Mouse (Mus musculus) mature B cell (primary cell): ENCODE measurements around the gene Psmd2.

Experiments used
- in situ Hi-C: fragments of 300-500 bp; cut with MboI; formaldehyde crosslinking; loops from 2 replicates; pipeline ENCODE4 v1.14.3; 2019

Psmd2 gene

DNA sequence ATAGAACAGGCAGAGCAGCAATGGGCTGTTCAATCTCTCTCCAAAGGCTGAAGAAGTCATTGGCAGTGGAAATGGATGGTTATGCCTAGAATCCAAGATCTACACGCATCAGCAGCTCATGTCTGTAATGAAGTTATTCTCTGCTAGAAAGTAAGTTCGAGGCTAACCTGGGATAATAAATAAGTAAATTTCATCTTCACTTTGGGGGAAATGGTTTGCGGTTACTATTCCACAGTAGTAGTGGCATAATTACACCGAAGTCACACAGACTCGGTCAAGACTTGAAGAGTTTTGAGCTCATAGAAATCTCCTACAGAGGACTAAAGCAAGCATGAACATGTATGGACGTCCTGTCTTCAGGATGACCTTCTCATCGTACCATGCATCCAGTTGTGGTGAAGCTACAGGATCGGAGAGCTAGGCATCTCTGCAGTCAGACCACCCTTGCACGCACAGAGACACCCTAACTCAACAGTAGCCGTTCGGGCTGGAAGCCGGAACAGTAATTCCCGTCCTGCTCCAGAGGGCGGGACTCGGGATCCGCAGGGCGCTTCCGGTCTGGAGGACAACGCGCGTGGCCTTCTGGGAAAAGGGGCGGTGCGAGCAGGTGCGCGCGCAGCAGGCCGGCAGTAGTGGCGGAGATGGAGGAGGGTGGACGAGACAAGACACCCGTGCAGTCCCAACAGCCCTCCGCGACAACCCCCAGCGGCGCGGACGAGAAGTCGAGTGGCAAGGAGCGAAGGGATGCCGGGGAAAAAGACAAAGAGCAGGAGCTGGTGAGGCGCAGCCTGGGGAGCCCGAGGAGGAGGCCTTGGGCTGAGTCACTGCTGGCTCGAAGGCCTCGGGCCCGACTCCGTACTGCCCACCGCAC, at the start of gene Psmd2:
Gene Psmd2 (plus strand): TSS at position 577 of the 871 bp plus-strand sequence.
- in situ Hi-C loops = no loop called here

DNA sequence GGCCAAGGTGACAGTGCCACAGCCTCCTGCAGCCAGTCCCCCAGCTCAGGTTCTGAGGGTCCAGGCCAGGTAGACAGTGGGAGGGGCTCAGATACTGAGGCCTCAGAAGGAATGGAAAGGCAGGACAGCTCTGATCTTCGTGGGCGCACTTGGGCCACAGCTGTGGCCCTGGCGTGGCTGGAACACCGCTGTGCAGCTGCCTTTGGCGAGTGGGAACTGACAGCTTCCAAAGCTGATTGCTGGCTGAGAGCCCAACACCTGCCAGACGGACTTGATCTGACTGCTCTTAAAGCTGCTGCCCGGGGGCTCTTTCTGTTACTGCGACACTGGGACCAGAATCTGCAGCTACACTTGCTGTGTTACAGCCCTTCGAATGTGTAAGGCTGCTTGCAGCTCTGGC, 46.7 kb upstream of the Psmd2 start:
- in situ Hi-C loops = loop anchor here (10.0 kb wide), 1 partner anchor 60 kb away; the partner anchor contains the start of gene Abcf3

DNA sequence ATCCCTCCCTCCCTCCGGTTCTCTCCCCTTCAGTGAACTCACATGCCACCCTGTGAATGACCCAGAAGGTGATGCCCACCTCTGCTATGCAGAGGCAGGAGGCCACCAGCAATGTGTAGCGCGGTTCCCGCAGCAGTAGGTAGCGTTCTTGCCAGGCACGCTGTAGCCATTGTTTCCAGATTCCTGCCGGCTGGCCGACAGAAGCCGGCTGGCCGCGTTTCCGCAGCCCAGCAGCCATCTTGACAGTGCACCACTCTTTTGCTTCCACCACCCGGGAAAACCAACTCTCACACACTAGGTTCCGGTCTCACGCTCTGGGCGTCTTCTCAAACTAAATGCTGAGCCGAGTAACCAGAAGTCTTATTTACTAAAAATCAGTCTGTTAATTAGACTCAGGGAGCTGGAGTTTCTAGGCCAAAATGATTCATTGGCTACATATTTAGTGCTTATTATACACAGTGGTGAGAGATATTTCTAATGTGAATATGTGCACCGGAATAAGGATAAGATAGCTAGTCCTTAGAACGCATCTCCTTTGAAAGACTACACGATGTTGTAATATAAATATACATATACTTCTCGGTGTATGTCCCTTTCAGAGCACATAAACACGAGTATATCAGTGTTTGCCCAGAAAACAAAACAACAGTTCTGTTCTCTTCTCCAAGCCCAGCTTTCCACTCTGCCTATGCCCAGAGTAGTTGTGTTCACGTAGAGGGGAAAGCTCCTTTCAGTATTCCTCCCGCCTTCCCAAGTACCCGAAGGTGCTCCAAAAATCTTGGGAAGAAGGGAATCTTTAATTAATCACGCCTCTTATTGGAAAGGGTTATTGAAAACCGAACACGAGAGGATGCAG, 40.7 kb upstream of the Psmd2 start:
- in situ Hi-C loops = loop anchor here (10.0 kb wide), 1 partner anchor 106 kb away; no protein-coding TSS in a partner anchor

DNA sequence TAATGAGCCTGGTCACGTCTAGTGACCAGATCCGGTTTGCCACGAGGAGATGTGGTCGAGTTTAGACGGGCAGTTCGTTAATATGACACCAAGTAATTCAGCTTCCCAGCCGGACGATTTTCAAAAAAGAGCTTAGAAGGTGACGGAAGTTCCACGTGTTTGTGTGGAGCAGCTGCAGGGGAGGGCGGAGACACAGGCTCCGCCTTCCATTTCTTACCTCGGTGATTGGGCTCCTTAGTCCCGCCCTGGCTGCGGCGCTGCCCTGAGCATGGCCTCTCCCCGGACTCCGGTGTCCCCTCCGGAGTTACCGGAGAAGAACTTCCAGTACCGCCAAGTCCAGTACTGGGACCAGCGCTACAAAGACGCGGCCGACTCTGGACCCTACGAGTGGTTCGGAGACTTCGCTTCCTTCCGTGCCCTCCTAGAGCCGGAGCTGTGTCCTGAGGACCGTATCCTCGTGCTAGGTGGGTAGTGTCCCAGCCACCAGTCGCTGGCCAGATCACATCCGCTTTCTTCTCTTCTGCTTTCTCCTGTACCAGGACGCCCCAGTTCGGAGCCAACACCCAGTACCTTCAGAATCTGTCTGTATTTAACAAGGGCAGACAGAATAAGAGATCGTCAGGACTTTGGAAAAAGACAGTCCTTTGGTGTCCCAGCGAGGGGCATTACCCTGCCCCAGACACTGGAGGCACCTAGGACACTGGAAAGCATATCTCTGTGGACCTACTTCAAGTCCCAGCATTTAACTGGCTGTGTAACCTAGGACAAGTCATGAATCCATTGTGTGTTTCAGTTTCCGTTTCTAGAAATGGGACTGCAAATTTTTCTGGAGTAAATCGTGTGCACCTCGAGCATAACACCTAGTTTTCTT, 39.9 kb upstream of the Psmd2 start, which contains the start of the genes Eef1akmt4, Gm49333 and Alg3:
Gene Eef1akmt4 (plus strand): TSS at position 237 of the 871 bp plus-strand sequence.
Gene Gm49333 (plus strand): TSS at position 254 of the 871 bp plus-strand sequence.
Gene Alg3 (minus strand): TSS at position 379 of the 871 bp plus-strand sequence.
- in situ Hi-C loops = loop anchor here (10.0 kb wide), 1 partner anchor 107 kb away; no protein-coding TSS in a partner anchor

DNA sequence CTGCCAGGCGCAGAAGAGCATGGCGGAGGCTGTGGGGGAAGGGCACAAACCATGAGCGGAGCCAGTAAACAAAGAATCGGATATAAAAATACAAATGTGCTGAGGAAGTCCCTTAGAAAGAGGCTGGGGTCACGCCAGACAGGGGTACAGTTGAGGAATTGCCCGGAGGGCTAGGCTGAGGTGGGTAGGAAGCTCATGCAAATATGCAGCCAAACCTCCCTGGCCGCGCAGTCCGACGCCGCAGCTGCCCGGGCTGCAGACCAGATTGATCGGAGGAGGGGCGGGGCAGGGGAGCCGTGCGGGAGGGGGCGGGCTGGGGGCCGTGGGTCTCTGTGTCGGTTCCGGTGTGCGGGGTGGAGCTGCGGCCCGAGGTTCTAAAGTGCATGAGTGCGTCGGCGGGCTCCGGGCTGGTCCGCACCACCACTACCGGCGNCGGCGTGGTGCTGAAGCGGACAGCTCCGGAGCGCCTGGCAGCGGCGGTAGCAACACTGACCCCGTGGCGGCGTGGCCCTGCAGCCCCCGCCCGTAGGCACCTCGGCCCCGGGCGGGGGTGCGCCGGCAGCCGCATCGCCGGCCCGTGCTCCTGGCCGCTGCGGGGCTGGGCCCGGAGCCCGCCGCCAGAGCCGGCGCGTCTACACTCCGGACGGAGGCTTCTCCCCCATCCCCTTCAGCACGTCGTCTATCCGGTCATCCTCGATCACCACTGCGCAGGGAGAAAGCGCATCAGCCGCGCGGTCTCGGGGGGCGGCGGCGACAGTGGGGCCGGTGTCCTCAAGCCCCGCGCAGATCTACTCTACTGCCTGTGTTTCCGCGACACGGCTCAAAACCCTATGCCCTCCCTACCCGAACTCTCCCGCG, 31.7 kb upstream of the Psmd2 start:
- in situ Hi-C loops = loop anchor here (10.0 kb wide), 1 partner anchor 115 kb away; no protein-coding TSS in a partner anchor

DNA sequence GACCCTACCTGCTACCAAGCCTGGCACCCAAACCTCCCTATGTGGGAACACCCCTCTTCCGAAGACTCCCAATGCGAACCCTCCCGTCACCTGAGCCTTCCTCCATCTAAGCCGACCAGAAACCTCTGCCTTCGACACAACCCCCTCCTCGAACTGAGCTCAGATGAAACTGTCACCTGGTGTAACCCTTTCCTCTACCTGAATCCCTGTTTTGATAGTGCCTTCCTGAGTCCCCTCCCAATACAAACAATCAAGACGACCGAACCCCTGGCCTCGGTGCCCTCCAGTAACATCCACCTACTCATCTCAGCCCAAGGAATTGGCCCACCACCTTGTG, 31.1 kb upstream of the Psmd2 start:
- in situ Hi-C loops = no loop called here

DNA sequence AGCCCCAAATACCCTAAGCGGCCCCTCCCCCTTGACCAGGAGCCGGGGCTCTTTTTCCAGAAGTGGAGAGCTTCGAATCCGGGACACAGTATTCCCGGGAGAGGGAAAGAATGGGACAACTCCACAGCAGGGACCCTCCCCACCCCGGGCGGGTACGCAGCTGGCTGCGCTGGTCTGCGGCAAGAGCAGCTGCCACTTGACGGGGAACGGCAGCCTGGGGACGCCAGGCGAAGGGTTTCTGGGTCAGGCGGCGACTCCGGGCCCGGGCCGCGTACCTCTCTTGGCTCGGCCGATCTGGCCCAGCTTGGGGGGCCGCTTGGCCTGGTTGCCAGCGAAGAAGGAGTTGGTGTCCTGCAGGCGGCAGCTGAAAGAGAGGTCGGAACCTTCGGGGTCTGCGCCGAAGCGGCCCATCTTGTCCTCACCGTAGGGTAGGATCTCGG, 30.7 kb upstream of the Psmd2 start:
- in situ Hi-C loops = no loop called here

DNA sequence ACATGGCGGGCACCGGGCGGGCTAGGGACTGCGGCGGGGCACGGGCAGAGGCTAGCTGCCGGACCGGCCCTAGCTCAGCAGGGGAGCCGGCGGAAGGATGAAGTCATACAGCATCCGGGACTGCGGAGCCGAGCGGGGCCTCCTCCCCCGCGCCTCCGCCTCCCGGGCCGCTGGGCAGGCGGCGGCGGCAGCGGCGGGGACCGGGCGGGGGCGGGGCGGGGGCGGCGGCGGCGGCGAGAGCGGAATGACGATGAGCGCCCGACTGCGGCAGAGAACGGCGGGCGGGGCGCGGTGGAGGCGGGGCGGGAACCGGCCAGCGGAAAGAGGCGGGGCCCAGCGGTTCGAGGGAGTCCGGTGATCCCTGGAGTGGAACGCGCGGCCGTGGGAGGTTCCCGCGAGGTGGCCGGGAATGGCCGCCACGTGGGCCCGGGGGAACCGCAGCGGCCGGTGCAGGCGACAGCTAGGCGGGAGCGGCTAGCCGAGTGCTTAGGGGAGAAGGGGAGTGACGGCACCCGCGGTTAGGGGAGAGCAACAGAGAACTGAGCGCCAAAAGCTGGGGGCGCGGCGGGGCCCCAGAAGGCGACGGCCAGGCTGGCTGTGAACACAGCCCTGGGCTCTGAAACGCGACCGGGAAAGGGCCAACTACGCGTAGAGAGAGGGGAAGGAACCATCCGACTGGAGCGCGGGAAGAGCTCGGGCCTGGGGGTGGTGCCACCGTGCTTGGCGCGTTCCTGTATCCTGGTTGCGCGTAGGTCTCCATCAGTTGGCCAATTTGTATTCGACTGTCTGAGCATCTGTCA, 30.1 kb upstream of the Psmd2 start, which contains the start of gene Camk2n2:
Gene Camk2n2 (minus strand): TSS at position 97 of the 800 bp plus-strand sequence.
- in situ Hi-C loops = no loop called here

DNA sequence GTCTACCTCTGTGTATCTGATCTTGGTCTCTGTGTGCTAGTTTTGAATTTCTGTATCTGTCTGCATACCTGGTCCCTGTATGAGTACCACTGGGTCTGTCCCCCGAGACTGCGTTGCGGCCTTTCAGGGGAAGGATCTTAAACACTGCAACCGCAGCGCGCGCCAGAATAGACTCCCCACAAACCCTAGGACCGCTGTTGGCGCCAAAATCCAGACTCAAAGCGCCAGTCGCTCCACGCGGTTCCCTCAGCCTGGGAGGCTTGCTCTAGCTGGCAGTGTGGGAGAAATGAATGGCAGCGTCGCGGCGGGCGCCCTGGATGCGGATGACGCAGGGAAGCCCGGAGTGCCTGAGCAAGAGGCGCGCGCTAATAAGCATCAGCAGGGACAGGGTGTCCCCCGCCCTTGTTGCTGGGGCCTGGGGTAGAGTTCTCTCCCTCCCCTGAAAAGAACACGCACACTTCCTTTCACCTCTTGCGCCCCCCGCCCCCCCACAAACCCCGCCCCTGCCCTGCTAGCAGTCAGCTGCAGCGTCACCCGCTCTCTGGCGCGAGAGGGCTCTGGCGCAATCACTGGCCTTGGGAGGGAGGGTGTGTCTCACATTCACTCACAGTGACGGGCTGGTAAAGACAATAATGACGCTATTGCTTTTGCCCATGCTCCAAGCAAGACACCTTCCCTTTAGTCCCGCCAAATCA, 29.3 kb upstream of the Psmd2 start:
- in situ Hi-C loops = no loop called here

DNA sequence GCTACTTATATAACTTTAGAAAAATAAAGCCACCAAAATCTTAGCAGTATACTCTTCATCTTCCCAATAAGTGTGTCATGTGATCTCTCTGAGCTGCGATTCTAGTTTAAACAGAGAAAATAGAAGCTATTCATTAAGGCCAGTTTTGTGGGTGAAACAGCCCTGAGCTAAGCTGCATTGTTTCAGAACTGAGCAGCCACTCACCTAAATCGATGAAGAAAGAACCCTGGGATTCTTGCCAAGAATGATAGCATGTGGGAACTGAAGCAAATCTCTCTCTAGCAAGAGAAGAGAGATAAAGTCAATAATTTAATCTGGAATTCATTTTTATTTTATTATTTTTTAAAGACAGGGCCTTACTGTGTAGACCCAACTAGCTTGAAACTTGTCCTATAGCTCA, 28.2 kb upstream of the Psmd2 start:
- in situ Hi-C loops = no loop called here

DNA sequence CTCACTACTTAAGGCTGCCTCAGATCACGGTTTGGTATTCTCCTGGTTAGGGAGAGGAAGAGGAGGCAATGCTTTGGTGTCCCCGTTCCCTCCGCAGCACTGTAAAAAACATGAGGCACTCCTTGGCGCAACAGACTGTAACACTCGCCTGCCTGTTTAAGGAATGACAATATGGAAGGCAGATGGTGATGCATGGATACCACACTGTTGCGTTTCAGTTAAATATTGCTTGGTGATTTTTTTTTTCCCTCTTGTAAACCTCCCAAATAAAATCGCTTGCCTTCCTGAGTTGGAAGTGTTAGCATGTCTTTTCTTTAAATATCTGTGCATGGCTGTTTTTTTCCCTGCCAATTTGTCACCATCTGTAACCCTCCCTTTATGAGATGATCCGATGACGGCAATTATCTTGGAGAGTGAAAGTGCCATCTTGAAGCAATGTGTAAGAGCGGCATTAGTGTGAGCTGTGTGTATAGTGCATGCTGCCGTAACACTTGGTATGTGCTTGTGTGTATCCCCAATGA, 22.5 kb upstream of the Psmd2 start:
- in situ Hi-C loops = no loop called here

DNA sequence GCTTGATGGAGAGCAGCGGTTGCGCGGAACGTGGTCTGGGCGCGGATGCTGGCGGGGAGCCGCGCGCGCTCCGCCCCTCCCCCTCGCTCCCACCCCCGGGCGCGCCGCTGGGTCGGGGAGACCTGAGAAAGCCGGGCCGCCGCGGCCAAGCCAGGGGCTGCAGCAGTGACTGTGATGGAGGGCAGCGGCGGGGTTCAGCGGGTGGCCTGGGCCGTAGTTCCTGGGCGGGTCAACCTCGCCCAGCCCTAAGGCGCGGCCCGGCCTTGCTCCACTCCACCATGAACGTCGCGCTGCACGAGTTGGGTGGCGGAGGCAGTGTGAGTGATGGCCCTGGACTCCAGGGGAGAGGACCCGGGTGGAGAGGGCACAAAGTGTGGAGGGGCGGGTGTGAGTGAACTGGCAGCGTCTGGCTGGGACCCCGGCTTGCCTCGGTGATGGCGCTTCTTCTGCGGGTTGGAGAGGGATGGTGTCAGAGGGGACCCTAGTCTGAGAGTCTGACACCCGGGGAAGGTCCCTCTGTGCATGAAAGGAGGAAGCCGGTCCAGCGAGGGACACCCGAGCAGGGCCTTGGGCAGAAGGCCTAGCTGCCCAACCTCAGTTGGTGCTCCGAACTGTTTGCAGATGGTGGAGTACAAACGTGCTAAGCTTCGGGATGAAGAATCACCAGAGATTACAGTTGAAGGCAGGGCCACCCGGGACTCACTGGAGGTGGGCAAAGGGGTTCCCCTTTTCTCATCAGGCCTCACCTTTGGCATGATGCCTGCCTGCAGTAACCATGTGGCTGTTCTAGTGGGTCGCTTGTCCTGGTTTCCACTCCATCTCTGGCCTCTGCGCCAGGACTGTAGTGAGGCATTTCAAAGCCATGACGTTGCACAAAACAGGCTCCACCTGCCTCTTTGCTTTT, 21.5 kb upstream of the Psmd2 start, which contains the start of gene Ece2:
Gene Ece2 (plus strand): TSS at position 98 of the 904 bp plus-strand sequence.
- in situ Hi-C loops = no loop called here

DNA sequence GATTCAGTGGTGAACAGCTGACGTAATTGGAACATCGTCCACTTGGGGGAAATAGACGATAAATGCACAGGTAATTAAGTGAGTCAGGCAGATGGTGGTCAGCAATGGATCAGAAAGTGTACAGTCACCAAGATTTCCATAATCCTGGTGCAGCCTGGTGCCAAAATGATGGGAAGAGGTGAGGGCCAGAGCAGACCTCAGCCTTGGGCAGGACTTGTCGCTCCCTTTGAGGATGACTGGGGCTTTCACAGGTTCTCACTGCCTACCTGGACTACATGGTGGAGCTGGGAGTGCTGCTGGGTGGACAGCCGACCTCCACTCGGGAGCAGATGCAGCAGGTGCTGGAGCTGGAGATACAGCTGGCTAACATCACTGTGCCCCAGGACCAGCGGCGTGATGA, 14.0 kb upstream of the Psmd2 start:
- in situ Hi-C loops = no loop called here

DNA sequence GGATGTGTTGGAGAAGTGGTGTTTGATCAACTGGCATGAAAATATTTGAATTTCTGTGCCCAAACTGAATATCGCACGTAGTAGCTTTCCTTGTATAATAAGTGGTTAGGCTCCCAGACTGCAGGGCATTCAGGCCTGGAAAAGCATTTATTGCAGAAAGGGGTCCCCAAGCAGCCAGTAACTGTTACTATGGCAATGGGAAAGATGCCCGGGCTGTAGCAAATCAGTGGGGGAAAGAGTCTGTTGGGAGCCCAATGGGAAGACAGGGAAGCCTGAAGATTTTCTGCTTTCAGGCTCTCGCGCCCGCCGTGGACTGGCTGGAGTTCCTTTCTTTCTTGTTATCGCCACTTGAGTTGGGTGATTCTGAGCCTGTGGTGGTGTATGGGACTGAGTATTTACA, 13.1 kb upstream of the Psmd2 start:
- in situ Hi-C loops = no loop called here

DNA sequence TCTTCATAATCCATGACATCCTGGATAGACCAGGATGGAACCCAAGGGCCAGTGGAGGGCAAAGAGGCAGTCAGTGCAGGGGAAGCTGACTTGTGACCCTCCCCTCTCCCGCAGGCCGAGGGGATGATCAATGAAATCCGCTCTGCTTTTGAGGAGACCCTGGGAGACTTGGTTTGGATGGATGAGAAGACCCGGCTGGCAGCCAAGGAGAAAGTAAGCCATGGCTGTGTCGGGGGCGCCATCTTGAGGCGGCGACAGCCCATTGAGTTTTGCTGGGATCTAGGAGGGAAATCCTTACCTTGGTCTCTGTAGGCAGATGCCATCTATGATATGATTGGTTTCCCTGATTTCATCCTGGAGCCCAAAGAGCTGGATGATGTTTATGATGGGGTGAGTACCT, 9.3 kb upstream of the Psmd2 start:
- in situ Hi-C loops = loop anchor here (10.0 kb wide), 1 partner anchor 147 kb away; the partner anchor contains the start of gene Eif2b5

DNA sequence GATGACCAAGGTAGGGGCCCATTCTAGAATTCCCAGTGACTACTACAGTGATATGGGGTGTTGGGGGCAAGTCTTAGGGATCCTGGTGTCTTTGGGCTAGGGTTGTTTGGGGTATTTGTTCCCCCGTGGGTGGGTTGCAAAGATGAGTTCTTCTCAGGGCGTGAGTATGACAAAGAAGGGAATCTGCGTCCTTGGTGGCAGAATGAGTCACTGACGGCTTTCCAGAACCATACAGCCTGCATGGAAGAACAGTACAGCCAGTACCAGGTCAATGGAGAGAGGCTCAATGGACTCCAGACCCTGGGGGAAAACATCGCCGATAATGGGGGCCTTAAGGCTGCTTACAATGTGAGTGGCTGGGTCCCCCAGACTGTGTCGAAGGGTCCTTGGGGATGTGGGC, 7.5 kb upstream of the Psmd2 start:
- in situ Hi-C loops = loop anchor here (10.0 kb wide), 1 partner anchor 149 kb away; the partner anchor contains the start of gene Eif2b5

DNA sequence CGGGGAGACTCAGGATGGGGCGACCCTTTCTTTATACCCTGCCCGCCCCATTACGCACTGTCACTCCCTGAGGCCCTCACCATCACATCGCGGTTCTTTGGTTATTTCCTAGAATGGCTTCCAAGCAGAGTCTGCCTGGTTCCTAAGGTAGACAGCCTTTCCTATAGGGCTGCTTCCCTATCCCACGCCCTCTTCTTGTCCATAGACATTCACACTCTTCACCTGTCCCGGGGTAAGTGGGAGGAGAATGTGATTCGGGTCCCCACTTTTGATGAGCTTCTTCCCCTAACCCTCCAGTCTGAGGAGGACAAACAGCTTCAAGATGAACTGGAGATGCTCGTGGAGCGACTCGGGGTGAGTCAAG, 477 bp downstream of the Psmd2 start:
- in situ Hi-C loops = no loop called here
